Mouse (Mus musculus): ENCODE data around the gene Cyp4f18.

DNA sequence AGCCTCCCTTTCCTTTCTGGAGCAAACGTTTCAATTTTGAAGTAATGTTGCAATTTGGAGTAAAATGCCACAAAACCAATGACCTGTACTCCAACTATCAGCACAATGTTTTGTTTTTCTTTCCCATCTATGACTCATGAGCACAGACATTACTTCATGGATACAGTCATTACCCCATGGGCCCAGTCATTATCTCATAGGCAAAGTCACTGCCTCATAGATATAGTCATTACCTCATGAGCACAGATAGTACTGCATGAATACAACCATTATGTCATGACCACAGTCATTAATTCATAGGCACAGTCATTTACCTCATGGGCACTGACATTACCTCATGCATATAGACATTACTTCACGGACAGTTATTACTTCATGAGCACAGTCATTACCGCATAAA, 3.5 kb downstream of the Cyp4f18 start:
- TF ChIP-seq GATA1 (IDR thresholded peaks at IDR 0.05; ENCODE audit: low read length) (no peak), TAL1 (IDR thresholded peaks at IDR 0.05; ENCODE audit: low read length) (no peak)
